Mouse (Mus musculus): ENCODE measurements at regions not wholly inside any gene's neighbourhood (a gene's known extent, or its start where the extent isn't known, plus 50 kb on each side); places are given as distances from the start of the nearest gene placed in this dataset.
A peak's percentile ranks its signal among the peaks of the same experiment; 100 is the strongest.

DNA sequence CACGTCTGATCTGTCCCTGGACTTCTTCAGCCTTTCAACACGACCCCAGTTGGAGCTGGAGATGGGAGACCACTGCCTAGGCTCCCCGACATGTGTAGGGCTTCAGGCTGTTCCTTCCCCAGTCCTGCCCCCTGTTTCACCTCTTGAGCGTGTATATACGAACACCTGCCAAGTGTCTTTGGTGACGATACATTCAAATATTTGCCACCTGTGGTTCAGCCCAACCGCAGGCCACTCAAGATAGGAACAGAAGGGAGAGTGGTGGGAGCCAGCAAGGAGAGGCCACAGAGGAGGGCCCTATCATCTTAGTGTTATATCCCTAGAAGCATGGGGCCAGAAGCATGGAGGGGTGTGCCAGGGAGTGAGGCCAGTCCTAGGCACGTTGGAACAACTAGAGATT is 59.9 kb upstream of the Wnt11 start:
- Histone ChIP-seq H3K79me2 (ENCODE audit: control insufficient read depth, insufficient read depth, low read length) (no peaks in the 10 kb centered on the region), H3K36me3 (ENCODE audit: control insufficient read depth, insufficient read depth, low read length) (no peaks in the 10 kb centered on the region), H3K9ac (ENCODE audit: low read depth, low read length) (no peak overlapping the region), H3K4me1 (ENCODE audit: control insufficient read depth, insufficient read depth, low read length) (no peaks in the 10 kb centered on the region), H3K27me3 (ENCODE audit: control insufficient read depth, insufficient read depth, low read length) (no peaks in the 10 kb centered on the region; the same call in 1 of the 2 replicates), H3K27ac (replicated peaks; ENCODE audit: insufficient read depth, low read depth, low read length) (no peak overlapping the region), H3K4me3 (ENCODE audit: insufficient read depth, low read depth, low read length) (no peak overlapping the region)
- WGBS = 83% methylated on average over 8 of the region's 8 CpGs
- DNase-seq (ENCODE audit: extremely low read depth, low read depth, low spot score) = no peak
- no peak for TF ChIP-seq POLR2A (IDR thresholded peaks at IDR 0.05; ENCODE audit: extremely low read depth, insufficient read depth, low read length)
- TF ChIP-seq CTCF (IDR thresholded peaks at IDR 0.05; ENCODE audit: low read depth, low read length) = no peak

- no peak for TF ChIP-seq POLR2A (IDR thresholded peaks at IDR 0.05; ENCODE audit: extremely low read depth, insufficient read depth, low read length)
- no peak for TF ChIP-seq CTCF (IDR thresholded peaks at IDR 0.05; ENCODE audit: low read depth, low read length)
- Histone ChIP-seq H3K27ac (replicated peaks; ENCODE audit: insufficient read depth, low read depth, low read length) (no peak overlapping the region), H3K27me3 (ENCODE audit: control insufficient read depth, insufficient read depth, low read length) (peaks cover 2% of the 10 kb centered on the region; the same call in 1 of the 2 replicates), H3K4me1 (ENCODE audit: control insufficient read depth, insufficient read depth, low read length) (no peaks in the 10 kb centered on the region), H3K9ac (ENCODE audit: low read depth, low read length) (no peak overlapping the region), H3K36me3 (ENCODE audit: control insufficient read depth, insufficient read depth, low read length) (no peaks in the 10 kb centered on the region), H3K4me3 (ENCODE audit: insufficient read depth, low read depth, low read length) (no peak overlapping the region), H3K79me2 (ENCODE audit: control insufficient read depth, insufficient read depth, low read length) (no peaks in the 10 kb centered on the region)
- peak; percentile 5 for DNase-seq (ENCODE audit: extremely low read depth, low read depth, low spot score)
- 53% methylated on average over 3 of the region's 3 CpGs for WGBS
These were observed 57.5 kb upstream of the Wnt11 start for GRCm38 (mm10) chr7:98777304-98777849.

DNA sequence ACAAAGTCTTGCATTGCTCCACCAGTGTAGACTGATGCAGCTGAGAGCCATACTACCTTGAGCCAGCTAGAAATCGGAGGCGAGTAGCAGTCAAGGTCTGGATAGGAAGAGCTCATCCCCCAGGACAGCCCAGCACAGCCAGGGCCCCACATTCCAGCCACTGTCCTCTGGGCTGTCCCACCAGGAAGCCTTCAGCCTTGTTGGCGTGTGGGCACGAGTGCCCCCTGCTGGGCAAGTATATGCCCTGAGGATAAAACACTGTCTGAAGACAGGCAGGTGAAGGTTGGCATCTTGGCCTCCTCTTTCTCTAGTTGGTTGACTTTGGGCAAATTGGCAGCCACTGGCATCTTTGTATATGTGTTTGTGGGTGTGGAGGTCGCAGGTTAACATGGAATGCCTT is 56.0 kb upstream of the Wnt11 start:
- peak; percentile 15 for DNase-seq (ENCODE audit: extremely low read depth, low read depth, low spot score)
- H3K36me3 ChIP-seq (ENCODE audit: control insufficient read depth, insufficient read depth, low read length) = no peaks in the 10 kb centered on the region
- H3K27me3 ChIP-seq (ENCODE audit: control insufficient read depth, insufficient read depth, low read length) = peaks cover 3% of the 10 kb centered on the region; the same call in 1 of the 2 replicates
- no peak overlapping the region for H3K27ac ChIP-seq (replicated peaks; ENCODE audit: insufficient read depth, low read depth, low read length)
- H3K4me1 ChIP-seq (ENCODE audit: control insufficient read depth, insufficient read depth, low read length) = no peaks in the 10 kb centered on the region
- TF ChIP-seq CTCF (IDR thresholded peaks at IDR 0.05; ENCODE audit: low read depth, low read length) (peak; percentile 95), POLR2A (IDR thresholded peaks at IDR 0.05; ENCODE audit: extremely low read depth, insufficient read depth, low read length) (no peak)
- H3K9ac ChIP-seq (ENCODE audit: low read depth, low read length) = no peak overlapping the region
- no peaks in the 10 kb centered on the region for H3K79me2 ChIP-seq (ENCODE audit: control insufficient read depth, insufficient read depth, low read length)
- WGBS = 21% methylated on average over 5 of the region's 5 CpGs
- no peak overlapping the region for H3K4me3 ChIP-seq (ENCODE audit: insufficient read depth, low read depth, low read length)

- Histone ChIP-seq H3K79me2 (ENCODE audit: control insufficient read depth, insufficient read depth, low read length) (no peaks in the 10 kb centered on the region), H3K27ac (replicated peaks; ENCODE audit: insufficient read depth, low read depth, low read length) (no peak overlapping the region), H3K4me3 (ENCODE audit: insufficient read depth, low read depth, low read length) (no peak overlapping the region), H3K36me3 (ENCODE audit: control insufficient read depth, insufficient read depth, low read length) (no peaks in the 10 kb centered on the region), H3K4me1 (ENCODE audit: control insufficient read depth, insufficient read depth, low read length) (no peaks in the 10 kb centered on the region), H3K27me3 (ENCODE audit: control insufficient read depth, insufficient read depth, low read length) (peaks cover 3% of the 10 kb centered on the region; the same call in 1 of the 2 replicates), H3K9ac (ENCODE audit: low read depth, low read length) (no peak overlapping the region)
- 54% methylated on average over 5 of the region's 5 CpGs for WGBS
- no peak for DNase-seq (ENCODE audit: extremely low read depth, low read depth, low spot score)
- TF ChIP-seq POLR2A (IDR thresholded peaks at IDR 0.05; ENCODE audit: extremely low read depth, insufficient read depth, low read length) (no peak), CTCF (IDR thresholded peaks at IDR 0.05; ENCODE audit: low read depth, low read length) (no peak)
These were observed 51.4 kb upstream of the Wnt11 start for GRCm38 (mm10) chr7:98783521-98783920.

- WGBS = 14% methylated on average over 7 of the region's 7 CpGs
- Histone ChIP-seq H3K4me1 (ENCODE audit: control insufficient read depth, insufficient read depth, low read length) (no peaks in the 10 kb centered on the region), H3K79me2 (ENCODE audit: control insufficient read depth, insufficient read depth, low read length) (no peaks in the 10 kb centered on the region), H3K27ac (replicated peaks; ENCODE audit: insufficient read depth, low read depth, low read length) (no peak overlapping the region), H3K9ac (ENCODE audit: low read depth, low read length) (no peak overlapping the region), H3K27me3 (ENCODE audit: control insufficient read depth, insufficient read depth, low read length) (peaks cover 3% of the 10 kb centered on the region; the same call in 1 of the 2 replicates), H3K36me3 (ENCODE audit: control insufficient read depth, insufficient read depth, low read length) (no peaks in the 10 kb centered on the region), H3K4me3 (ENCODE audit: insufficient read depth, low read depth, low read length) (no peak overlapping the region)
- DNase-seq (ENCODE audit: extremely low read depth, low read depth, low spot score) = peak; percentile 27
- no peak for TF ChIP-seq CTCF (IDR thresholded peaks at IDR 0.05; ENCODE audit: low read depth, low read length)
- TF ChIP-seq POLR2A (IDR thresholded peaks at IDR 0.05; ENCODE audit: extremely low read depth, insufficient read depth, low read length) = no peak
These were observed 51.0 kb upstream of the Wnt11 start for GRCm38 (mm10) chr7:98783954-98784353.

DNA sequence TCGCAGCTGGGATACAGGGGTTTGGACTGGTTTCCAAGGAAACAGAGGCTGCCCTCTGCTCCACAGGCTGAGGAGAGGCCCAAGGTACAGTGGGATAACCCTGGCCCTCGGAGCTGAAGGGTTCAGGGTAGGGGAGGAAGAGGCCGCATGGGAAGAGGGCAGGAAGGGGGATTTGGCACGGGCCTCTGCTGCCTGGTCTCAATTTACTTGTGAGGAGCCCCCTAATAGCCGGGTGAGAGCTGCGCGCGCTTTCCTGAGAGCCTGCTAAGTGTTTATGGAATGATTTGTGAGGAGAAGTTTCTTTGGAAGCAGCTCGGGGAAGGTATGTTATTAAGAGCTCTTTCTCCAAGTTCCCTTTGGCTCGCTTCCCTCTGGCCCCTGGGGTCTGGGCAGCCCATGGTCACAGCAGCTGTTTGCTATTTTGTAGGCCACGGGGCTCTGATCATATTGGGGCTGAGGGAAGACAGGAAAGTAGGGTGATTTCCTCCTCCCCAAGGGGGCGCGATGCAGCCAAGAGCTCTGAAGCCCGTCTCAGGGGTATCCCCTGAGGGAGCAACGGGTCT is 50.5 kb upstream of the Wnt11 start:
- TF ChIP-seq POLR2A (IDR thresholded peaks at IDR 0.05; ENCODE audit: extremely low read depth, insufficient read depth, low read length) (no peak), CTCF (IDR thresholded peaks at IDR 0.05; ENCODE audit: low read depth, low read length) (no peak)
- H3K9ac ChIP-seq (ENCODE audit: low read depth, low read length) = no peak overlapping the region
- 62% methylated on average over 15 of the region's 15 CpGs for WGBS
- H3K4me3 ChIP-seq (ENCODE audit: insufficient read depth, low read depth, low read length) = no peak overlapping the region
- H3K27ac ChIP-seq (replicated peaks; ENCODE audit: insufficient read depth, low read depth, low read length) = no peak overlapping the region
- no peaks in the 10 kb centered on the region for H3K79me2 ChIP-seq (ENCODE audit: control insufficient read depth, insufficient read depth, low read length)
- peaks cover 3% of the 10 kb centered on the region; the same call in 1 of the 2 replicates for H3K27me3 ChIP-seq (ENCODE audit: control insufficient read depth, insufficient read depth, low read length)
- H3K4me1 ChIP-seq (ENCODE audit: control insufficient read depth, insufficient read depth, low read length) = no peaks in the 10 kb centered on the region
- no peak for DNase-seq (ENCODE audit: extremely low read depth, low read depth, low spot score)
- H3K36me3 ChIP-seq (ENCODE audit: control insufficient read depth, insufficient read depth, low read length) = no peaks in the 10 kb centered on the region
